Mouse (Mus musculus) hindbrain, embryonic 14.5 days (tissue): ENCODE data around the gene Srpx2. TPM values are rescaled to one million over a fixed set of nuclear protein-coding genes. Genes with fewer than 3 reads are reported as not detected.

Experiments used
- polyA plus RNA-seq: library from polyadenylated mRNA; unstranded; fragments of >200 nt; fragmentation: Nextera tagmentation; extraction: Ambion mirVana; gene quantifications from 2 replicates; pipeline ENCODE4 v1.2.1, GENCODE M21; 2014

Srpx2 gene
- polyA plus RNA-seq, 1 experiment from 2014 or later = 1.5 TPM

Other genes with a start within 250 kb of the Srpx2 start
- 17.3 and 18.2 TPM in 2 replicates for gene Pcdh19, start 219.4 kb upstream of the Srpx2 start, polyA plus RNA-seq
- gene Tnmd, start 57.4 kb upstream of the Srpx2 start, polyA plus RNA-seq = 1.1 and 2.0 TPM in 2 replicates
- gene Tspan6, start 10.0 kb upstream of the Srpx2 start, polyA plus RNA-seq = 295 and 303 TPM in 2 replicates
- 0.80 and 1.1 TPM in 2 replicates for gene Sytl4, start 73.4 kb downstream of the Srpx2 start, polyA plus RNA-seq
- 76.6 and 84.4 TPM in 2 replicates for gene Cstf2, start 150.8 kb downstream of the Srpx2 start, polyA plus RNA-seq